Mouse (Mus musculus) kidney, postnatal 36 days (tissue): ENCODE measurements around the gene Osbp2.
A peak's percentile ranks its signal among the peaks of the same experiment; 100 is the strongest.

Experiments
- DNase-seq, 2 experiments: peaks; one replicate each; pipeline ENCODE4 v3.0.0; 2021 to 2022; ENCODE audit warnings: mixed read lengths in 2 of 2

Gene Osbp2

GRCm38 (mm10) chr11:3753897-3754296 is 109.8 kb downstream of the Osbp2 start:
- no peak for DNase-seq

GRCm38 (mm10) chr11:3752766-3753165 is 110.9 kb downstream of the Osbp2 start:
- peak; percentile 26 to 79 for DNase-seq

GRCm38 (mm10) chr11:3749831-3750230 is 113.9 kb downstream of the Osbp2 start:
- no peak for DNase-seq

DNA sequence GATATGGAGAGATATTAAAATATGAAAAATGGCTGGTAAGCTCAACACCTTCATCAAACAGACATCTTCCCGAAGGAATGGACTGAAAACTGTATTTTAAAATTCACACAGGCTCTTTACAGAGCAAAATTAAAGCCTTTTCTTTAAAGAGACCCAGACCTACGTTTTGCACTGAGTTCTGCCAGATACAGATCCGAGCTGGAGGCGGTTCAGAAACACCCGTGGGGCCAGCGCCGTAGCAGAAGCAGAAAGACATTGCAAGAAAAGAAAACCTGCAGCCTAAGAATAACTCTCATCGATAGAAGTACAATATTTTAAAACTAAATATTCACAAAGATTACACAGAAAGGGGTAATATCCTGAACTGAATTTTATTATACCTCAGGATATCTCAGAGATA is 121.3 kb downstream of the Osbp2 start:
- DNase-seq, result no peak

GRCm38 (mm10) chr11:3741183-3741582 is 122.5 kb downstream of the Osbp2 start:
- no peak for DNase-seq

GRCm38 (mm10) chr11:3738778-3739177 is 124.9 kb downstream of the Osbp2 start:
- DNase-seq, result no peak

DNA sequence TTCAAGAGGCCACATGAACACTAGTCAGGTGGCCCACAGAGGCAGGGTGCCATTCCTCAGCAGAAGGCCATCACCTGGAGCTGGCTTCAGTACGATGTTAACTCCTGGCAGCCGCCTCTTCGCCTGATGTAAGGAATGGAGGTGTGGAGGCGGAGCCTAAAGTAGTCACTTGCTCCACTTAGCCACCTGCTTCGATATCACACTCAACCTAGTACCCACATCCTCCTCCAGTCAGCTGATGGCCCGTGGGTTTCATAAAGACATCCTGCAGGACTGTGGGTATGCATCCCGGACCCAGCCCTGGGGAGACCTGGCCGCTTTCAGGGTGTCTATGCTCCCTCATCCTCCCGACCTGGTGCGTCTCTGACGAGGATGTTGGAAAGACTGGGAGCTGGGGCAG is 128.0 kb downstream of the Osbp2 start:
- DNase-seq, result no peak

DNA sequence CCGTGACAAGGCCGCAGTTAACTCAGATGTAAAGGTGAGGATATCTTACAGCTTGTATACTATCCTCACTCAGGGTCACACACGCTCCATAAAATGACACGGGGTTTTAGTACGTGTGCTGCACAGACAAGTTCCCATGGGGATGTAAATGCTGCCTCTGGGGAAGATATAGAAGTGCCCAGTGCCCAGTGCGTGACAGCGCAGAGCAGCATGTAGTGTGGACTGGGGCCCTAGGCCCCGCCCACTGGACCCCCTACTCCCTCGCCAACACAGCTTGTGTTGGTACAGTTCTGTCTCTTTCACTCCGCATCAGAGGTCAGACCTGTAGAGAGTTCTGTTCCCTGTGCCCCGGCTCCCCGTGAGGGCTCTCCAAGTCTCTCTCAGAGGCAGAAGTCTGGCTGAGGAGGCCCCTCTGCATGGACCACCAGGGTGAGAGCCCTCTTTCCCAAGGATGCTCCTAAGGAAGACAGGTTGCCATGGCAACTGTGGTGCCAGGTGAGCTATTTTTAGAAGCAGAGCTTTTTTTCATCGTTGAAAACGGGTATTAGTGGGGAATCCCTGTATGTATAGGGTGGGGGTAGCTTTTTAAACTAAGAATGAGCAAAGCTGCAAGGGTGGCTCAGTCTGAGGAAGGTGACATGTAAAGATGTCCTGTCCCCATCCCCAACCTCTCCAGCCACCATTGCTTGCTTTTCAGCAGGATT is 129.6 kb downstream of the Osbp2 start:
- DNase-seq, result no peak

DNA sequence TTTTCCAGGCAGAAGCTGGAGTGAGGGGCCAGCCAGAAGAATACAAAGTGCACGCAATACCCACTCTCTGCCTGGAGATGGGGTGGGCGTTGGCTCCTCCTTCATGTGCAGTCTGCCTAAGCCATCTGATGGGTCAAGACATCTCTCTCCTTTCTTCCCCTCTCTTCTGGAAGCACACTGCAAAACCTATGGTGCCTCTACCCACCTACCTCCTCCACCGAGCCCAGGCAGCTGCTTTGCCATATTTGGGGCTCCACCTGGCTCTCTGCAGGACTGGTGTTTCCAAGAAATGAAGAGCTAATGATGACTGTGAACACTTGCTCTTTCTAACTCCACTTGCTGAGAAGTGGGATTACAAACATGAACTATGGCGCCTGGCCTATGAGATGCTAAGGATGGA is 132.2 kb downstream of the Osbp2 start:
- DNase-seq, result no peak

- DNase-seq, result no peak
Measured at GRCm38 (mm10) chr11:3727438-3728105, 136.1 kb downstream of the Osbp2 start.

GRCm38 (mm10) chr11:3725331-3726054 is 138.2 kb downstream of the Osbp2 start:
- no peak for DNase-seq

- no peak for DNase-seq
Measured at GRCm38 (mm10) chr11:3724726-3725125, 139.0 kb downstream of the Osbp2 start.

DNA sequence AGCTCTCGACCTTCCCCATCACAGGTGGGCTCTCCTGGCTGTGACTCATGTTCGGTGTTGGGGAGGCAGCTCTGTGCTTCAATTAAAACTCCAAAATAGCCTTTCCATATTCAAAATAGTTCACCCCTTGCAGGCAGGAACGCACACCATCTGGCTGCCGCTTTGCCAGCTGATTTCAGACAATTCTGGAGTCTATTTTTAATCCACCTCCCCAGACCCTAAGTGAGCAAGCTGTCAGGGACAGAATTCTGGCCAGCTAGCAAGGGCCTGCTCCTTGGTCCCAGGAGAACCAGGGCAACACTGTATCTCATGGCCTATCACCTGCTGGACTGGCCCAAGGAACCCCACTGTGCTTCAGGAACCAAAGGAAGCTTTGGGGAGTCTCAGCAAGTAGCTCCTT is 139.8 kb downstream of the Osbp2 start:
- no peak for DNase-seq

DNA sequence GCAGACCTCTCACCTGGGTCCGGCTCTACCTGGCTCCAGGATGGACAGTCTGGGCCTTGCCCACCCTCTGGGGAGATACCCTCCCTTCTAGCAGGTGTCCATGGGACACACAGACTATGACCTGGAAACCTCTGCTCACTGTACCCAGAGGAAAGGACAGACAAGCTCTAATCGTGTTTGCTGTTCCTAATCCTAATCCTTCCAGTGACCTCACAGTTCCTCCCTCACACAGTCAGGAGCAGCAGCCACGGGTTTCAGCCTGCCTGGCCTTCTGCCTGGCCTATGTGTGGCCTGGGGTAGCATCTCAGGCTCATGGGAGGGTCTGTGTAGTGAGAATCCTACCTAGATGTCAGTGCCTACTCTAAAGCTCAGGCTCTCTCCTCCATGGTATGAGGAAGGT is 140.8 kb downstream of the Osbp2 start:
- no peak for DNase-seq

- DNase-seq, result no peak
Measured at GRCm38 (mm10) chr11:3722036-3722435, 141.7 kb downstream of the Osbp2 start.

GRCm38 (mm10) chr11:3716662-3717061 is 147.0 kb downstream of the Osbp2 start:
- no peak for DNase-seq

GRCm38 (mm10) chr11:3714486-3714885 is 149.2 kb downstream of the Osbp2 start:
- DNase-seq, result peak; percentile 55 to 82

GRCm38 (mm10) chr11:3710203-3710602 is 153.5 kb downstream of the Osbp2 start:
- no peak for DNase-seq

DNA sequence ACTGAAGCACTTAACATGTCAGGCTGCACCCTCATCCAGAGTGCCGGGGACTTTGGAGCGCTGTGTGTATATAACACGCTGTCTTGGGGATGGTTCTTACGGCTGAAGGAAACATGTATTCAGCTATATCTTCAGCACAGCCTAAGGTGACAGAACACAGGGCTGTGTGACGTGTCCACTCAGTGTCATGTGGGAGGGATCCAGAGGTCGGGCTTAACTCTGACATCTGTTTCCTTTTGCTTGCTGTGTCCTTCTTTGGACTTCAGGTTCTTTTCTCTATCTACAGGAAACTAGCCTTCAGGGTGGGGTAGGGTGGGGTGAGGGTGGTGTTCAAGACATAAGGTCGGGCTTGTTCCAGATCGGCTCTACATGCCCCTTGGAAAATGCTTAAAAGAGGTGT is 156.6 kb downstream of the Osbp2 start:
- DNase-seq, result no peak

DNA sequence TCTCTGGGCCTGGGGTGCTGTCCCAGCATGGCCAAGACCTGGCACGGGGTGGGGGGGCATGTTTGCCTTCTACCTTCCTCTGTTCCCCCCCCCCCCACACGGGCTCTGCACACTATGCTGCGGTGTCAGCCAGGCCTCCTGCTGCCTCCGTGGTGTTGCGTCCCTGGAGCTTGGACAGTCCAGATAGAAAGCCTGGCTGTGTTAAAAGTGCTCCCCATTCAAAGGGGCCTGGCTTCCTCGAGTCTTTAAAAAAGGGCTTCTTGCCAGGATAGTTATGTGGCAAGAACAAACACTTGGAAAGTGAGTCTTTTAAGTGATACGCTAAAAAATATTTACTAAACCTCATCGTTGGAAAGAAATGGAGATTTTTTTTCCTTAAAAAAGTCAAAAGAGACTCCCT is 159.3 kb downstream of the Osbp2 start:
- no peak for DNase-seq

GRCm38 (mm10) chr11:3703089-3703992 is 160.4 kb downstream of the Osbp2 start:
- no peak for DNase-seq

DNA sequence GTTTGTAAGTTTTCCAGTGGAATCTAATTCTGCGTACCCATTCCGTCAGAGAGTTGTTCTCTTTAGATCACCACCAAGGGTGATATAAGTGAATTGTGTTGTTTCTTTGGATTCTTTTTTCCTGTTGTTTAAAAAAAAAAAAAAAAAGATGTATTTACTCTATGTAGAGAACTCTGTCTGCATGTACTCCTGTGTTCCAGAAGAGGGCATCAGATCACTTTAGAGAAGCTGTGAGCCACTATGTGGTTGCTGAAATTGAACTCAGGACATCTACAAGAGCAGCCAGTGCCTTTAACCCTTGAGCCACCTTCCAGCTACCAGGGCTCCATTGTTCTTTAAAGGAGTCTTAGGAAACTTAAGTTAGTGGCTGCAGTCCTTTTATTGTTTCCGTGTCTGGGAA is 166.3 kb downstream of the Osbp2 start:
- no peak for DNase-seq

DNA sequence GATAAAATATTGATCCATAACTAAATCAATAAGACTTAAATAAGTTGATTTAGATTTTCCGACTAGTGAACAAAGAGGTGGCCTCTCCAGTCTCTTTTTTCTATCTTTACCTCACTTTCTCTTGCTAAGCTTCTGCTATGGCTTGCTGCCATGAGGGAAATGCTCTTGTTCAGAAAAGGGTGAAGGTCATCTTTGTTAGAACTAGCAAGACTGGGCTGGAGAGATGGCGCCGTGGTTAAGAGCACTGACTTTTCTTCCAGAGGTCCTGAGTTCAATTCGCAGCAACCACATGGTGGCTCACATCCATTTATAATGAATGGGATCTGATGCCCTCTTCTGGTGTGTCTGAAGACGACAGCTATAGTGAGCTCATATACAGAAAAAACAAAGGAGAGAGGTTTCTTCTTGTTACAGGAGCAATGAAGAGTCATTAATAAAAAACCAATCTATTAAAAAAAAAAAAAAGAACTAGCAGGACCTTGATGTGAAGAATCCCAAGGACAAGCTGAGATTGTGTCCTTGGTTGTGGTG is 167.6 kb downstream of the Osbp2 start:
- DNase-seq, result peak; percentile 31 to 37
